Mouse (Mus musculus): Measurements from ENCODE around the gene Lmtk3. TPM values are rescaled to one million over a fixed set of nuclear protein-coding genes. Genes with fewer than 3 reads are reported as not detected.
A peak's percentile ranks its signal among the peaks of the same experiment; 100 is the strongest.

The Lmtk3 gene
- polyA plus RNA-seq, 1 experiment from 2014 or later: 23.6 TPM

DNA sequence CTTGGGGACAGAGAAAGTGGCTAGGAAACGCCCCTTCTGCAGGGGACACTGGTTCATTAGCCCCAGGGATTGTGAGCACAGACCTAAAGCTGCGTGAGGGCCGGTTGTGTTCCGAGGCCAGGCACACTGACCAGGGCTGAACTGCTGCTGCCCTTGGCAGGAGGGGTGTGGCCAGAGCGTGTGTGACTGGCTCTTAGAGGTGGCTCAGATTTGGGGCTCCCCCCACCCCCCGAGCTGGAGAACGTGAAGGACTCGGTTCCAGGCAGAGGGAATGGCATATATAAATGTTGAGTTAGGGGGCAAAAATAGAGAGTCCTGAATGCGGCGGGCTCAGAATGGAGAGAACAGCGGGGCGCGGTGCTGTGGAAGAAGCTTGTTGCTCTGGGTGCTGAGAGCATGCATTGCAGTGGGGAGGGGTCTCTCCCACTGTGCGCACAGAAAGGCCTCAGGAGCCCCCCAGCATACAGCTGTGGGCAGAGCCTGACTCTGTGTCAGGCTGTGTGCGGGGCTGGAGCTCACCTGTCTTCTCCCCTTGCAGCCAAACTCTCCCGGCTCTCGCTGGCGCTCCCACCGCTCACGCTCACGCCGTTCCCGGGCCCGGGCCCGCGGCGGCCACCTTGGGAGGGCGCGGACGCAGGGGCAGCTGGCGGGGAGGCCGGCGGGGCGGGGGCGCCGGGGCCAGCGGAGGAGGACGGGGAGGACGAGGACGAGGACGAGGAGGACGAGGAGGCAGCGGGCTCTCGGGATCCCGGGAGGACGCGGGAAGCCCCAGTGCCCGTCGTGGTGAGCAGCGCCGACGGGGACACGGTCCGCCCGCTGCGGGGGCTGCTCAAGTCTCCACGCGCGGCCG is 14.3 kb downstream of the Lmtk3 start:
- WGBS: 2% methylated on average over 60 of the region's 60 CpGs
- Histone ChIP-seq H3K9ac (peak overlapping the region; percentile 42), H3K27me3 (ENCODE audit: control insufficient read depth, insufficient read depth, low read length) (peaks cover 15% of the 10 kb centered on the region; the same call in 1 of the 2 replicates), H3K4me2 (replicated peaks) (peak overlapping the region; percentile 45), H3K27ac (no peak overlapping the region), H3K36me3 (replicated peaks; ENCODE audit: control insufficient read depth, insufficient read depth) (peaks cover 90% of the 10 kb centered on the region), H3K4me3 (replicated peaks; ENCODE audit: low read length) (peak overlapping the region; percentile 8), H3K9me3 (ENCODE audit: control insufficient read depth, low read length) (no peaks in the 10 kb centered on the region), H3K4me1 (replicated peaks; ENCODE audit: control insufficient read depth, insufficient read depth, low read length) (peaks cover 15% of the 10 kb centered on the region)
- DNase-seq (ENCODE audit: low spot score) (no peak), ATAC-seq (ENCODE audit: low FRiP score) (no peak)

DNA sequence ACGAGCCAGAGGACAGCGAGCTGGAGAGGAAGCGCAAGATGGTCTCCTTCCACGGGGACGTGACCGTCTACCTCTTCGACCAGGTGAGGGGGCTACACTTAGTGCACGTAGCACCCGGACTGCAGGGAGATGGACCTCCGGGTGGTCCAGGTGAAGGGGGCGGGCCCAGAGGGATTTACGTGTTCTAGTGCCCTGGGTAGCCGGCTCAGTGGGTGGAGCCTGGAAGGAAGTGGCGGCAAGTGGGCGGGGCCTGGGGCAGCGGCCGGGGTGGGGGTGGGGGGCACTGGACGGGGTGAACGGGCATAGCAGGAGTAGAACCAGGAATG is 14.9 kb downstream of the Lmtk3 start:
- Histone ChIP-seq H3K4me3 (replicated peaks; ENCODE audit: low read length) (peak overlapping the region; percentile 8), H3K4me2 (replicated peaks) (peak overlapping the region; percentile 45), H3K27ac (no peak overlapping the region), H3K36me3 (replicated peaks; ENCODE audit: control insufficient read depth, insufficient read depth) (peaks cover 90% of the 10 kb centered on the region), H3K9ac (peak overlapping the region; percentile 42; the same call in 1 of the 2 replicates), H3K9me3 (ENCODE audit: control insufficient read depth, low read length) (no peaks in the 10 kb centered on the region), H3K27me3 (ENCODE audit: control insufficient read depth, insufficient read depth, low read length) (peaks cover 15% of the 10 kb centered on the region; the same call in 1 of the 2 replicates), H3K4me1 (replicated peaks; ENCODE audit: control insufficient read depth, insufficient read depth, low read length) (peaks cover 15% of the 10 kb centered on the region)
- DNase-seq (ENCODE audit: low spot score): no peak
- WGBS: 4% methylated on average over 19 of the region's 19 CpGs
- no peak for ATAC-seq (ENCODE audit: low FRiP score)

DNA sequence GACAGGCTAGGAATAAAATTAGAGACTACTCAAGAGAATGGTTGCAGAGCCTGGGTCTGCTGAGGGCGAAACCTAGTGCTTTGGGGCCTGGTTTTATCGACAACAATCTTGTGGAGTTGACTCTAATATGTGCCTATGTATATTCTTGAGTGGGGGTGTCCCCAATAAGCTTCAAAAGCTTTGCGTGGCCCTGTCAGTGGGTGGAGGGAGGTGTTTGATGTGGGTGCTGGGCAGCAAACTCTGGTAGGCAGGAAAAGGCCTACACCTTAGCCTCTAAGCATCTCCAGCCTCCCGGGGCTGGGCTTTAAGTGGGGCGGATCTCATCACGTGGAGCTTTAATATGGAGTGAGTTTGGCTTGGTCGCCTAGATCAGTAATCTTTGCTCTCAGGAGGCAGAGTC is 15.4 kb downstream of the Lmtk3 start:
- H3K27ac ChIP-seq: no peak overlapping the region
- H3K9ac ChIP-seq: no peak overlapping the region
- no peak overlapping the region for H3K4me3 ChIP-seq (replicated peaks; ENCODE audit: low read length)
- 51% methylated on average over 7 of the region's 7 CpGs for WGBS
- DNase-seq (ENCODE audit: low spot score) (no peak), ATAC-seq (ENCODE audit: low FRiP score) (no peak)
- peaks cover 15% of the 10 kb centered on the region for H3K4me1 ChIP-seq (replicated peaks; ENCODE audit: control insufficient read depth, insufficient read depth, low read length)
- peaks cover 14% of the 10 kb centered on the region; the same call in 1 of the 2 replicates for H3K27me3 ChIP-seq (ENCODE audit: control insufficient read depth, insufficient read depth, low read length)
- H3K9me3 ChIP-seq (ENCODE audit: control insufficient read depth, low read length): no peaks in the 10 kb centered on the region
- H3K36me3 ChIP-seq (replicated peaks; ENCODE audit: control insufficient read depth, insufficient read depth): peaks cover 90% of the 10 kb centered on the region
- no peak overlapping the region for H3K4me2 ChIP-seq (replicated peaks)

DNA sequence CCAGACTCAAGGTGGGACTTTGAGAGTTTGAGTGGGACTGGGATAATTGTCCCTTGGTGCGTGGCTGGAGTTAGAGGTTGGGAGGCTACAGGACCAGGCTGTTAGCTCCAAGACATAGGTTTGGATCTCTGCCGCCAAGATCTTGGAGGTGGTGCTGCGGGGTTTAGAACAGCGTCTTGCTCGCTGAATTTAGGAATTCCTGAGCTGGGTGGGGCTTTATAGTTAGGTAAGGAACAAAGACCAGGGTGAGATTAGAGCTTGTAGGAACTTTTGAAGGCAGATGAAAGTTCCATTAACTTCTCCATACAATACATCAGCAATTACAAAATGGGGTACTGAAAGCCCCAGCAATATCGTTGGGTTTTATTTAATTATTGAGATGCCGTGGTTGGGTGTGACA is 16.5 kb downstream of the Lmtk3 start:
- WGBS: 45% methylated on average over 7 of the region's 7 CpGs
- Histone ChIP-seq H3K9ac (no peak overlapping the region), H3K4me2 (replicated peaks) (no peak overlapping the region), H3K9me3 (ENCODE audit: control insufficient read depth, low read length) (no peaks in the 10 kb centered on the region), H3K4me3 (replicated peaks; ENCODE audit: low read length) (no peak overlapping the region), H3K4me1 (replicated peaks; ENCODE audit: control insufficient read depth, insufficient read depth, low read length) (peaks cover 15% of the 10 kb centered on the region), H3K27me3 (ENCODE audit: control insufficient read depth, insufficient read depth, low read length) (0 out of 2 replicates have a peak, but pooled peaks cover 6% of the 10 kb centered on the region), H3K27ac (no peak overlapping the region), H3K36me3 (replicated peaks; ENCODE audit: control insufficient read depth, insufficient read depth) (peaks cover 87% of the 10 kb centered on the region)
- DNase-seq (ENCODE audit: low spot score): no peak
- no peak for ATAC-seq (ENCODE audit: low FRiP score)

DNA sequence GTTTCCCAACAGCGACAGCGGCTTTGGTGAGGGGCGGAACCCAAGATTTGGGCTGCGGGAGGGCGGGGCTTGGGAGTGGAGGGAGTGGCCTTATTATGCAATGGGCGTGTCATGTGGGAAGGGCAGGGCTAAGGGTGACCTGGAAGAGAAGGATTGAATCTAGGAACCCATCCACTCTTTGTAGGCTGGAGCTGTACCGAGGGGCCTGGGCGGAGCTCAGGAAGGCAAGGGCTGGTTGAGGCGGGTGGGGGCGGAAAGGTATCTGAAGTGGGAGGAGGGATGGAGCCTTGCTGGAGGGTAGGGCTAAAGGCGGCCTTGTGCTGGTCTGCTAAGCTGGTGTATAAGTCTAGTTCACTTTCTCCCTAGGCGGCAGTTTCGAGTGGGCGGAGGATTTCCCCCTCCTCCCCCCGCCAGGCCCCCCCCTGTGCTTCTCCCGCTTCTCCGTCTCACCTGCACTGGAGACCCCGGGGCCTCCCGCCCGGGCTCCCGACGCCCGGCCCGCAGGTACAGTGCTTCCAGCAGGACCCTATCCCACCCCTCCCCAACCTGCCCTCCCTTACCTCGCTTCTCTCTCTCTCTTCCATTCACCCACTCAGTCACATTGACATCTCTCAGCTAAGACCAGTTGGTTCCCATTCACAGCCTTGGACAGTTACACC is 17.1 kb downstream of the Lmtk3 start:
- WGBS: 24% methylated on average over 22 of the region's 25 CpGs
- Histone ChIP-seq H3K27ac (no peak overlapping the region), H3K36me3 (replicated peaks; ENCODE audit: control insufficient read depth, insufficient read depth) (peaks cover 80% of the 10 kb centered on the region), H3K27me3 (ENCODE audit: control insufficient read depth, insufficient read depth, low read length) (no peaks in the 10 kb centered on the region), H3K4me3 (replicated peaks; ENCODE audit: low read length) (no peak overlapping the region), H3K4me1 (replicated peaks; ENCODE audit: control insufficient read depth, insufficient read depth, low read length) (peaks cover 15% of the 10 kb centered on the region), H3K9ac (no peak overlapping the region), H3K9me3 (ENCODE audit: control insufficient read depth, low read length) (no peaks in the 10 kb centered on the region), H3K4me2 (replicated peaks) (no peak overlapping the region)
- DNase-seq (ENCODE audit: low spot score) (no peak), ATAC-seq (ENCODE audit: low FRiP score) (no peak)

DNA sequence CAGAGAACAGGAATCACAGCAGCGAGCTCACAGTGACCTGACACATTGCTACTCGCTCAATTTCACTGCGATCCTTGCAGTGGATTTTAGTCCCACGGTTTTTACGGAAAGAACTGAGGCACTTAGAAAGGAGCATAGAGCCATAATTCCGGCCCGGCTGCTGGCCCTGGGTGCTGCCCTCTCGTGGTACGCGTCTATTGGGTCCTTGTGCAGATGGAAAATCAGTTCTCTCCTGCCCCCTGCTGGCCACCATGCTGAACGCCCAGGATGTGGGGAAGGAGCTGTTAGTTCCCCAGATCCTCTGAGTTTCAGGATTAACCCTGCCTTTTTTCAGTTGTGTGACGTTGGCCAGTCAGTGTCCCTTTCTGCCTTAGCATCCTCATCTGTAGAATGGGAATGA is 17.8 kb downstream of the Lmtk3 start:
- H3K27me3 ChIP-seq (ENCODE audit: control insufficient read depth, insufficient read depth, low read length): no peaks in the 10 kb centered on the region
- no peak overlapping the region for H3K4me3 ChIP-seq (replicated peaks; ENCODE audit: low read length)
- no peak overlapping the region for H3K4me2 ChIP-seq (replicated peaks)
- no peaks in the 10 kb centered on the region for H3K9me3 ChIP-seq (ENCODE audit: control insufficient read depth, low read length)
- peaks cover 15% of the 10 kb centered on the region for H3K4me1 ChIP-seq (replicated peaks; ENCODE audit: control insufficient read depth, insufficient read depth, low read length)
- H3K27ac ChIP-seq: no peak overlapping the region
- WGBS: 4% methylated on average over 12 of the region's 12 CpGs
- DNase-seq (ENCODE audit: low spot score) (peak; percentile 94), ATAC-seq (ENCODE audit: low FRiP score) (peak; percentile 57; the same call in 1 of the 2 replicates)
- H3K36me3 ChIP-seq (replicated peaks; ENCODE audit: control insufficient read depth, insufficient read depth): peaks cover 79% of the 10 kb centered on the region
- H3K9ac ChIP-seq: no peak overlapping the region

DNA sequence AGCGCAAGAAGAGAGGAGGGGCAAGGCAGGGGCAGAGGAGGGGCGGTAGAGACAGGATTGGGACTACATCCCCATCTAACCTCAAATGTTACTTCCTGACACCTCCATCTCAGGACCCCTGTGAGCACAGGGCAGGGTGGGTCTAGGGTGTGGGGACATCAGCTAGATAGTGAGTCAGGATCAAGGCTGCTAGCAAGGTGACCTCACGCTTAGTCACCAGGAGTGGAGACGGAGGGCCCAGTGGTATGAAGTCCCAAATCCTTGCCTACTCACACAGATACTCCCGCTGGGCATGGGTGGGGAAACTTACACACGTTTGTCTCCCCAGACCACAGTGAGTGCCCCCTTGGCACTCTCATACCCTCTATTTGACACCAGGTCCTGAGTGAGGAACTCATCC is 19.0 kb downstream of the Lmtk3 start:
- no peak for DNase-seq (ENCODE audit: low spot score)
- whole genome bisulfite sequencing: 89% methylated on average over 6 of the region's 6 CpGs

DNA sequence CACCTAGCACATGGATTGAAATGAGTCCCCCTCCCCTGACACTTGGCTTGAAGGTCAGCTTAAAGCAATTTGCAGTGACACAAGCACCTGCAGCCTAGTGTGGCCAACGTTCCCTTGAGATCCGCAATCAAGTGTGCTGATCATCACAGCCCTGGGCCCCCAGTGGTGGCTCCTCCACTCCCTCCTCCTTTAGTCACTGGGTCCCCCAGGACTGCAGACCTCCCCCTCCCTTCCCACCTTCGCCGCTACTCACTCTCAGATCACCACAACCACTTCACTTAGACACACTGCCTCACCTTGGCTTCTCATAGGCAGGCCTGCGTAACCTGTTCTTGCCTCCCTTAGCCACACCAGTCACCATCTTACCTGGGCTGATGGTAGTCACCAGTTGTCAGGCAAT is 22.4 kb downstream of the Lmtk3 start:
- Histone ChIP-seq H3K4me3 (replicated peaks; ENCODE audit: low read length) (no peak overlapping the region), H3K27ac (0 out of 2 replicates have a peak overlapping the region, but pooled peaks have one; percentile 26), H3K4me2 (replicated peaks) (no peak overlapping the region), H3K4me1 (replicated peaks; ENCODE audit: control insufficient read depth, insufficient read depth, low read length) (0 out of 2 replicates have a peak, but pooled peaks cover 5% of the 10 kb centered on the region), H3K9me3 (ENCODE audit: control insufficient read depth, low read length) (no peaks in the 10 kb centered on the region), H3K27me3 (ENCODE audit: control insufficient read depth, insufficient read depth, low read length) (no peaks in the 10 kb centered on the region), H3K9ac (no peak overlapping the region), H3K36me3 (replicated peaks; ENCODE audit: control insufficient read depth, insufficient read depth) (peaks cover 88% of the 10 kb centered on the region)
- ATAC-seq (ENCODE audit: low FRiP score): no peak
- DNase-seq (ENCODE audit: low spot score): no peak
- WGBS: 68% methylated on average over 5 of the region's 5 CpGs

More for the DNA sequence above, 19.0 kb downstream of the Lmtk3 start:
- Histone ChIP-seq H3K27ac (no peak overlapping the region), H3K4me2 (replicated peaks) (no peak overlapping the region), H3K9ac (no peak overlapping the region), H3K36me3 (replicated peaks; ENCODE audit: control insufficient read depth, insufficient read depth) (peaks cover 79% of the 10 kb centered on the region), H3K9me3 (ENCODE audit: control insufficient read depth, low read length) (no peaks in the 10 kb centered on the region), H3K27me3 (ENCODE audit: control insufficient read depth, insufficient read depth, low read length) (no peaks in the 10 kb centered on the region), H3K4me3 (replicated peaks; ENCODE audit: low read length) (no peak overlapping the region), H3K4me1 (replicated peaks; ENCODE audit: control insufficient read depth, insufficient read depth, low read length) (peaks cover 9% of the 10 kb centered on the region)
- no peak for ATAC-seq (ENCODE audit: low FRiP score)

DNA sequence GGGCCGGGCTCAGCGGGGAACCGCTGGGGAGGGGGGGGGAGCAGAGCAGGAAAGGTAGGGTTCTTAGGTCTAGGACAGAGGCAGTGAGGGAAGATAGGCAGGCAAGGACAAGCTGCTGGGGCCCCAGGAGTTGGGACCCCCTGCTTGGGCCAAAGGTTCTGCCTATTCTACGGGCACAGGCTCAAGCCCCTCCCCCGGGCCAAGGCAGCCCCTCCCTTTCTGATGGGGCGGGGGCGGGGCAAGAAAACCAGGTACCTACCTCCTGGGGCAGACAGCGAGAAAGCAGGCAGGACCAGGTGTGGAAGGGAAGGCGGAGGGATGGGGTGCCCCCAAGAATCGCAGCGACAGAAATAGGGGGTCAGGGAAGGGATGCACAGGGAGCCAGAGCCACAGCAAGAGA is 24.9 kb downstream of the Lmtk3 start:
- WGBS: 37% methylated on average over 10 of the region's 11 CpGs
- Histone ChIP-seq H3K27me3 (ENCODE audit: control insufficient read depth, insufficient read depth, low read length) (no peaks in the 10 kb centered on the region), H3K27ac (no peak overlapping the region), H3K4me1 (replicated peaks; ENCODE audit: control insufficient read depth, insufficient read depth, low read length) (peaks cover 19% of the 10 kb centered on the region), H3K36me3 (replicated peaks; ENCODE audit: control insufficient read depth, insufficient read depth) (peaks cover 86% of the 10 kb centered on the region), H3K4me3 (replicated peaks; ENCODE audit: low read length) (no peak overlapping the region), H3K9me3 (ENCODE audit: control insufficient read depth, low read length) (no peaks in the 10 kb centered on the region), H3K4me2 (replicated peaks) (no peak overlapping the region), H3K9ac (no peak overlapping the region)
- no peak for ATAC-seq (ENCODE audit: low FRiP score)
- DNase-seq (ENCODE audit: low spot score): no peak
